Mouse (Mus musculus): Measurements from ENCODE around the gene Gm20696. TPM values are rescaled to one million over a fixed set of nuclear protein-coding genes. Genes with fewer than 3 reads are reported as not detected.
A peak's percentile ranks its signal among the peaks of the same experiment; 100 is the strongest.

Gm20696 gene
- polyA plus RNA-seq, 1 experiment from 2014 or later, result 2.4 TPM

DNA sequence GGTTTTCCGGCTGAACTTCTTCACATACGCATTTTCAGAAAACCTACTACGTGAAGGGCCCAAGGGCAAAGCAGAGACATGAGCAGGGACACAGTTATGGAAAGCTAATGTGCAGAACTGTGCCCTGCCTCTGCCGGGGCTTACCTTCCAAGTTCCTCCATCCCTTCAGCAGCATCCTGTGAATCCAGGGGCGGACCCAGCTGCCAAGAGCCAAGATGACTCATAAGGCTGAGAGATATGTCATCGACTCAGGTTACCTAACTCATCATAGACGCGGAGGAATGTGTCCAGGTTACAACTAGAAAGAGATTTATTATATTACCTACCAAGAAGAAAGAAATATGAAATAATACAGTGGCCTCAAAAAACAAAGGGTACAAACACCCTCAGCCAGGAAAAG lies 200.2 kb downstream of the Gm20696 start:
- Histone ChIP-seq H3K27ac (ENCODE audit: low read length) (no peak overlapping the region), H3K4me3 (ENCODE audit: low read length) (no peak overlapping the region), H3K27me3 (replicated peaks; ENCODE audit: control insufficient read depth, insufficient read depth, low read length) (no peaks in the 10 kb centered on the region), H3K9me3 (ENCODE audit: control insufficient read depth, low read length) (no peaks in the 10 kb centered on the region), H3K4me1 (ENCODE audit: control insufficient read depth, insufficient read depth, low read length) (peaks cover 19% of the 10 kb centered on the region), H3K9ac (ENCODE audit: low read depth, low read length) (no peak overlapping the region), H3K36me3 (ENCODE audit: control insufficient read depth, insufficient read depth, low read length) (no peaks in the 10 kb centered on the region; the same call in 1 of the 2 replicates), H3K4me2 (ENCODE audit: low read depth, low read length) (no peak overlapping the region)
- ATAC-seq, result no peak
- whole genome bisulfite sequencing, result 62% methylated on average over 8 of the region's 8 CpGs

DNA sequence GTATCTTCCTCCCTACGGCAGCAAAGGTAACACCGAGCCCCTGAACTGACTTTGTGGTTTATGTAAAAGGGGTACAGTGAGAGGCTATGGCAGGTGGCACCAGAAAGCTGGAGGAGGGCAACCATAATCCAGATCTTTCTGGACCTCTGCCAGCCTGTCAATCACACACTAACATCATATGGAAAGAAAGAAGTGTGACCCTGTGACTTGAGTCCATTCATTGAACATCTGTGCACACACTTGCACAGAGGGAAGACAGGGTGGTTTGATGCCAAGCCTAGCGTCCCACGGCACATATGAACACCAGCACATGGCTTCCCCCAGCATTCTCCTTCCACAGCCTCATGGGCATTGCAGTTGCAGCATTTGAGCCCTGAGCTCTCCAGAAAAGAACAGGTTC lies 202.1 kb downstream of the Gm20696 start:
- H3K36me3 ChIP-seq (ENCODE audit: control insufficient read depth, insufficient read depth, low read length), result no peaks in the 10 kb centered on the region; the same call in 1 of the 2 replicates
- H3K27ac ChIP-seq (ENCODE audit: low read length), result no peak overlapping the region
- peaks cover 10% of the 10 kb centered on the region; the same call in 1 of the 2 replicates for H3K4me1 ChIP-seq (ENCODE audit: control insufficient read depth, insufficient read depth, low read length)
- no peak for ATAC-seq
- WGBS, result 91% methylated on average over 4 of the region's 4 CpGs
- H3K27me3 ChIP-seq (replicated peaks; ENCODE audit: control insufficient read depth, insufficient read depth, low read length), result no peaks in the 10 kb centered on the region
- H3K4me3 ChIP-seq (ENCODE audit: low read length), result no peak overlapping the region
- H3K9me3 ChIP-seq (ENCODE audit: control insufficient read depth, low read length), result no peaks in the 10 kb centered on the region
- H3K4me2 ChIP-seq (ENCODE audit: low read depth, low read length), result no peak overlapping the region
- H3K9ac ChIP-seq (ENCODE audit: low read depth, low read length), result no peak overlapping the region

DNA sequence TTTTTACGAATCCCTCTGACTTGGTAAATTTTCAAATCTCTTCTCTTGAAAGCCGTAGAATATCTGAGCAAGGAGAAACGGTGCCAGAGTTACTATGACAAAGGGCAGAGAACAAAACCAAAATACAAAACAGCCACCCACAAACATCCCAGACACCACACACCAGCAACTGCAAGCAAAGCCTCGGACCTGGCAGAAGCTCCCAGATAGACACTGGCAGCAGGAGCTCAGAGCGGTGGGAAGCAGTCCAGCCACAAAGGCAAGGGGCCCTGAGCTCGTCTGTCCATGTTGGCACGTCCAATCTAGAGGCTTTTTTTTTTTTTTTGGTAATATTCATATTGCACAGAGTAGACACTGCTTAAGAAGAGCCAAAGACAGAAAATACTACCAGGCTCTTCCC lies 202.7 kb downstream of the Gm20696 start:
- Histone ChIP-seq H3K4me3 (ENCODE audit: low read length) (no peak overlapping the region), H3K36me3 (ENCODE audit: control insufficient read depth, insufficient read depth, low read length) (no peaks in the 10 kb centered on the region; the same call in 1 of the 2 replicates), H3K9ac (ENCODE audit: low read depth, low read length) (no peak overlapping the region), H3K27ac (ENCODE audit: low read length) (no peak overlapping the region), H3K27me3 (replicated peaks; ENCODE audit: control insufficient read depth, insufficient read depth, low read length) (no peaks in the 10 kb centered on the region), H3K4me1 (ENCODE audit: control insufficient read depth, insufficient read depth, low read length) (0 out of 2 replicates have a peak, but pooled peaks cover 7% of the 10 kb centered on the region), H3K4me2 (ENCODE audit: low read depth, low read length) (no peak overlapping the region), H3K9me3 (ENCODE audit: control insufficient read depth, low read length) (no peaks in the 10 kb centered on the region)
- 86% methylated on average over 7 of the region's 7 CpGs for WGBS
- no peak for ATAC-seq

DNA sequence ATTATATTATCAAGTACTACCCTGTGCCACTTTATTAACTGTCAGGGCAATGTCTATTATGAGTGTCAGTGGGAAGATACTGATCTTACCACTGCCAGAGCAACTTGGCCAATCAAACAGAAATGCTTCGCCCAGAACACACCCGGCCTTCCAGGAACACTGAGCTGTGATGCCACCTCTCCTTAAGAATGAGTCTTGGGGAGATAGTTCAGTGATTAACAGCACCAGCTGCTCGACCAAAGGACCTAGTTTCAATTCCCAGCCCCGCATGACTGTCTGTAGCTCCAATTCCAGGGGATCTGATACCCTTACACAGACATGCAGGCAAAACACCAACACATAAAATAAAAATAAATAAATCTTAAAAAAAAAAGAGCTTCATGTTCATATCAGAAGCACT lies 207.8 kb downstream of the Gm20696 start:
- Histone ChIP-seq H3K9me3 (ENCODE audit: control insufficient read depth, low read length) (no peaks in the 10 kb centered on the region), H3K27ac (ENCODE audit: low read length) (no peak overlapping the region), H3K4me1 (ENCODE audit: control insufficient read depth, insufficient read depth, low read length) (no peaks in the 10 kb centered on the region), H3K36me3 (ENCODE audit: control insufficient read depth, insufficient read depth, low read length) (0 out of 2 replicates have a peak, but pooled peaks cover 2% of the 10 kb centered on the region), H3K9ac (ENCODE audit: low read depth, low read length) (no peak overlapping the region), H3K4me2 (ENCODE audit: low read depth, low read length) (no peak overlapping the region), H3K27me3 (replicated peaks; ENCODE audit: control insufficient read depth, insufficient read depth, low read length) (no peaks in the 10 kb centered on the region), H3K4me3 (ENCODE audit: low read length) (no peak overlapping the region)
- 90% methylated on average over 4 of the region's 4 CpGs for WGBS
- ATAC-seq, result no peak

DNA sequence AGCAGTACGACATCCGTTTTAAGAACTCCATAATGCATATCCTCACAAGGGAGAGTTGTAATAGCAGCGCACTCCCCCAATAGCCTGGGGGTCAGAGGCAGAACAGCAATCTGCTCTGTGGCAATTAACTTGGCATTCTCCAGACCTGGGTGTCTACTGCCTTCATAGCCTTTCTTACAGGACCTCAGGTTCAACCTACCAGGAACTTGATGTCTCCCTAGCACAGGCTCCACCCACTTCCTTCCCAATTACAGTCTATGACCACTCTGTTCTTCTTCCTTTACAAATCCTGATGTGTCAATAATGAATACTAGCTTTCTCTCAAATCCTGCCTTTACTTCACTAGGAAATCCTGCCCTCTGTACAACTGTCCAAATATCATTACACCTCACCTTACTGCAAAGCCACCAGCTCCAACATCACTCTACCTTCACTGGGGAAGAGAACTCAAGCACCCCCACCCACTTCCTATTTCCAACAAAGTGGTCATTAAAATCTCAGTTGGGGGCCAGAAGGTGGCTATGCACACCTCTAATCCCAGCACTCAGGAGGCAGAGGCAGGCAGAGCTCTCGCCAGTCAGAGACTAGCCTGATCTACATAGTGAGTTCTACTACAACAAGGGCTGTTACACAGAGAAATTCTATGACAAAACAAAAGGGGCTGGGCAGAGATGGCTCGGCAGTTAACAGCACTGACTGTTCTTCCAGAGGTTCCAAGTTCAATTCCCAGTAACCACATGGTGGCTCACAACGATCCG lies 212.7 kb downstream of the Gm20696 start:
- H3K36me3 ChIP-seq (ENCODE audit: control insufficient read depth, insufficient read depth, low read length), result 0 out of 2 replicates have a peak, but pooled peaks cover 2% of the 10 kb centered on the region
- no peak overlapping the region for H3K27ac ChIP-seq (ENCODE audit: low read length)
- no peak for ATAC-seq
- H3K4me3 ChIP-seq (ENCODE audit: low read length), result no peak overlapping the region
- H3K4me2 ChIP-seq (ENCODE audit: low read depth, low read length), result no peak overlapping the region
- no peak overlapping the region for H3K9ac ChIP-seq (ENCODE audit: low read depth, low read length)
- H3K9me3 ChIP-seq (ENCODE audit: control insufficient read depth, low read length), result no peaks in the 10 kb centered on the region
- no peaks in the 10 kb centered on the region for H3K27me3 ChIP-seq (replicated peaks; ENCODE audit: control insufficient read depth, insufficient read depth, low read length)
- WGBS, result 88% methylated on average over 7 of the region's 7 CpGs
- H3K4me1 ChIP-seq (ENCODE audit: control insufficient read depth, insufficient read depth, low read length), result peaks cover 18% of the 10 kb centered on the region

DNA sequence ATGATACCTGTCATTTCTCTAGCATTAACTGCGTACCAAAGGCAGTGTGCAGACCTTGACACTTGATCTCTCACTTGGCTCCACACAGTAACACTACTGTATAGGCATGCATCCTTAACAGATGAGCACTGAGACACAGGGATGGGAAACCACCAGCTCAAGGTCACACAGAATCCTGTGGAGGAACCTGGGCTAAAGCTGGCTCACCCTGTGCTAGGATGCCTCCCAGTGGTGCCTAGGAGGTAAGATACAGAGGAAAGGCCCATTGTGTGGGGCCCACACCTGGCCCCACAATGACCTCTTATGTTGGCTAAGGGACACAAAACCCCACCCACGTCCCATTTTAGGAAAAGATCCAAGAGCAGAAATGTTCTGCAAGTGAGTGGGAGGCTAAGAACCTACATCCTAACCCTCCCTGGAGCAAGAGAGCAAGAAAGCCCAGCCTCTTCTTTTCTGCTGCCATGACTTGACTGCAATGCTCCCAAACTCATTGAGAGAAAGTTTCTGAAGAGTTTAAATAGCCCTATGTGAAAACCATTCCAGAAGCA lies 213.9 kb downstream of the Gm20696 start:
- H3K9me3 ChIP-seq (ENCODE audit: control insufficient read depth, low read length), result no peaks in the 10 kb centered on the region
- WGBS, result 56% methylated on average over 2 of the region's 2 CpGs
- peaks cover 18% of the 10 kb centered on the region for H3K4me1 ChIP-seq (ENCODE audit: control insufficient read depth, insufficient read depth, low read length)
- H3K36me3 ChIP-seq (ENCODE audit: control insufficient read depth, insufficient read depth, low read length), result 0 out of 2 replicates have a peak, but pooled peaks cover 2% of the 10 kb centered on the region
- H3K4me3 ChIP-seq (ENCODE audit: low read length), result no peak overlapping the region
- H3K27ac ChIP-seq (ENCODE audit: low read length), result 0 out of 2 replicates have a peak overlapping the region, but pooled peaks have one; percentile 7
- no peak overlapping the region for H3K4me2 ChIP-seq (ENCODE audit: low read depth, low read length)
- no peaks in the 10 kb centered on the region for H3K27me3 ChIP-seq (replicated peaks; ENCODE audit: control insufficient read depth, insufficient read depth, low read length)
- peak; percentile 67 for ATAC-seq
- no peak overlapping the region for H3K9ac ChIP-seq (ENCODE audit: low read depth, low read length)

DNA sequence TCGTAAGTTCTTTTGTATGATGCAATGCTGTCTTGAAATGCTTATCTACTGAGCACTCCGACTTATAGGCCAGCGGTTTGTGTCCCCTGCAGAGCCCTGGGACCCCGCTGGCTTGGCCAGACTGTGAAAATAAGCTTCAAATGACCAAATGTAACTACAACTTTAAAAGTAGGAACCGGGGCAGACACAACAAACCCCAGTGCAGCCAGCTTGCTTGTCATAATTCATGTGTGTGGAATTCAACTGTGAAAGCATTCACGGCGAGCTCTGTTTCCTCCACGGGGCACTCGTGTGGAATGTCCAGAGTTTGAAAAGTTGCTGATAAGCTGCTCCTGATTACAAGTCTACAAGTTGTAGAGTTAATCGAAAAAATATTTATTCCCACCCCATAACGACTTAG lies 215.1 kb downstream of the Gm20696 start:
- no peak for ATAC-seq
- no peak overlapping the region; the same call in 1 of the 2 replicates for H3K9ac ChIP-seq (ENCODE audit: low read depth, low read length)
- H3K4me1 ChIP-seq (ENCODE audit: control insufficient read depth, insufficient read depth, low read length), result peaks cover 18% of the 10 kb centered on the region
- 38% methylated on average over 11 of the region's 11 CpGs for WGBS
- H3K36me3 ChIP-seq (ENCODE audit: control insufficient read depth, insufficient read depth, low read length), result 0 out of 2 replicates have a peak, but pooled peaks cover 2% of the 10 kb centered on the region
- no peak overlapping the region for H3K4me2 ChIP-seq (ENCODE audit: low read depth, low read length)
- H3K27me3 ChIP-seq (replicated peaks; ENCODE audit: control insufficient read depth, insufficient read depth, low read length), result no peaks in the 10 kb centered on the region
- peak overlapping the region; percentile 29; the same call in 1 of the 2 replicates for H3K27ac ChIP-seq (ENCODE audit: low read length)
- H3K9me3 ChIP-seq (ENCODE audit: control insufficient read depth, low read length), result no peaks in the 10 kb centered on the region
- no peak overlapping the region for H3K4me3 ChIP-seq (ENCODE audit: low read length)

DNA sequence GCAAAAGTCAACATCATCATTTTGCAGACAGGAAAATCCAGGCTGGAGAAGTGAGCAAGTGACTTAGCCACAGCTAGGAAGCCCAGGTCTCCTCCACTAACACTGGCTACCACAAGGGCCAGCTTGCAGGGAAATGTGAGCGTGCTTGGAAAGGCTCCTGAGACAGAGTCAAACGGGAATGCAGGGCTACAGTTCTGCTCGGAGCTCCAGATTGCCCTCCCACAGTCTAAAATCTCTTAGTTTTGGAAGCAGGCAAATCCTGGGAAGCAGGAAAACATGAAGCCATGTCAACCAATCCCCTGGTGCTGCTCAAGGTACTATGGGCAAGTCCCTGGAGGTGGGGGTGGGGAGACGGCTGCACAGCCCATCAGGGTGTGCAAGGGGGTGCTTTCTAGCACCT lies 219.2 kb downstream of the Gm20696 start:
- H3K4me1 ChIP-seq (ENCODE audit: control insufficient read depth, insufficient read depth, low read length), result peaks cover 9% of the 10 kb centered on the region
- no peaks in the 10 kb centered on the region for H3K27me3 ChIP-seq (replicated peaks; ENCODE audit: control insufficient read depth, insufficient read depth, low read length)
- no peak overlapping the region for H3K9ac ChIP-seq (ENCODE audit: low read depth, low read length)
- no peaks in the 10 kb centered on the region for H3K36me3 ChIP-seq (ENCODE audit: control insufficient read depth, insufficient read depth, low read length)
- ATAC-seq, result no peak
- H3K4me3 ChIP-seq (ENCODE audit: low read length), result no peak overlapping the region
- 78% methylated on average over 4 of the region's 4 CpGs for WGBS
- H3K4me2 ChIP-seq (ENCODE audit: low read depth, low read length), result no peak overlapping the region
- no peak overlapping the region for H3K27ac ChIP-seq (ENCODE audit: low read length)
- no peaks in the 10 kb centered on the region for H3K9me3 ChIP-seq (ENCODE audit: control insufficient read depth, low read length)

DNA sequence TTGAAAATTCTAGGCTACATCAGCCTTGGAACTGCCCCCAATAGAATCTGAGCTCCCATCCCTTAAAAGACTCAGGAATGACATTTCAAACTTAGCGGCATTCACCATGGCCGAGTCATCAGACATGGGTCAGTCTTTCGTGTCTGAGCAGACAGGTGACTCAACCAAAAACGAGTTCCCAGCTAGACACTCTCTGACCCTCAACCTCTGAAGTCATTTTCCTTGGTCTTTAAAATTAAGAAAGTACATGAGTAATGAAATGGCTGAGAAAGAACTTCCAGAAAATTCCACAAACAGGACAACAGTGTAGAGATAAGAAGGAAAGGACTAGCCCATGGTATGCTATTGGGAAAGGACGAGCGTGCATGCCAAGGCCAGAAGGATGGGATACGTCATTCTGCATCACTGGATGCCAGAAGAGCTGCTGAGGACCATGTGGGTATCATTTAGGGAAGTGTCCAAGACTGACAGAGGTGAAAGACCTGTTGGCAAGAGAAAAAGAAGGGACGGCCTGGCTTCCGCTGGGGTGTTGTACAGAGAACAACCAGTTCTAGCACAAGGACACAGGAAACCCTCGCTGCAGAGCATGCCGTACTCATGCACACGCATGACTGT lies 219.7 kb downstream of the Gm20696 start:
- no peak overlapping the region for H3K4me2 ChIP-seq (ENCODE audit: low read depth, low read length)
- H3K27me3 ChIP-seq (replicated peaks; ENCODE audit: control insufficient read depth, insufficient read depth, low read length), result no peaks in the 10 kb centered on the region
- no peaks in the 10 kb centered on the region for H3K36me3 ChIP-seq (ENCODE audit: control insufficient read depth, insufficient read depth, low read length)
- no peak for ATAC-seq
- no peaks in the 10 kb centered on the region for H3K9me3 ChIP-seq (ENCODE audit: control insufficient read depth, low read length)
- H3K27ac ChIP-seq (ENCODE audit: low read length), result no peak overlapping the region
- H3K4me1 ChIP-seq (ENCODE audit: control insufficient read depth, insufficient read depth, low read length), result peaks cover 6% of the 10 kb centered on the region
- H3K9ac ChIP-seq (ENCODE audit: low read depth, low read length), result no peak overlapping the region
- H3K4me3 ChIP-seq (ENCODE audit: low read length), result no peak overlapping the region
- WGBS, result 90% methylated on average over 12 of the region's 12 CpGs

Measured in intestine, embryonic 16.5 days (tissue).